Mouse (Mus musculus) c-Kit-negative CD71-positive TER-119-positive erythroid progenitor cells, embryonic 14.5 days (primary cell): ENCODE results near the gene Rsl24d1.
"Not testable (repeated sequence)": the region's sequence is repeated elsewhere in the genome, so short reads cannot be mapped to it uniquely, and the experiment has no call there.

Source experiments
- DNase-seq: peaks from one replicate; pipeline ENCODE4 v3.0.0-alpha.2; 2013; ENCODE audit warnings: low read depth, low spot score

Rsl24d1 gene

GRCm38 (mm10) chr9:73112919-73113906 lies at the start of gene Rsl24d1:
Gene Rsl24d1, plus strand, starts transcription at chr9:73113426.
- peak; percentile 56 for DNase-seq

GRCm38 (mm10) chr9:73063621-73064290 lies 49.5 kb upstream of the Rsl24d1 start:
- DNase-seq: no peak

GRCm38 (mm10) chr9:73067086-73067485 lies 46.1 kb upstream of the Rsl24d1 start:
- DNase-seq: no peak

DNA sequence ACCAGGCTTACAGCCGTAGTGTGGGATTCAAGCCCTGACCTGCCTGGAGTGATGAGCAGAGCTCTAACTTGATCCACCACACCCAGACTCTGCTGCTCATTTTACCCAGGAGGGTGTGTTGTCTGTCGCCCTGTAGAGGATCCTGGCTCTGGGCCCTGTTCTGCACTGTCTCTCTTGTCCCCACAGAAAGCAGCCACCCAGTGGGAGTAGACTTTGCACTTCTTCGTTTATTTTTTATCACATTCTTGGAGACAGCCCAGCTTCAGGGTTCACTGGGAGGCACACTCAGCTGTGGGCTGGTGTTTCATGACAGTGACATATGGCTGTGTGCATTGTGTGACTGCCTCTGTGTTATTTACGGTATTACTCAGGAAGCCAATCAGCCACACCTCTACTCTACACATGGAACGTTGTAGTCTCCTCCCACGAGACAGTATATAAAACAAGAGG lies 45.0 kb upstream of the Rsl24d1 start:
- DNase-seq: no peak

DNA sequence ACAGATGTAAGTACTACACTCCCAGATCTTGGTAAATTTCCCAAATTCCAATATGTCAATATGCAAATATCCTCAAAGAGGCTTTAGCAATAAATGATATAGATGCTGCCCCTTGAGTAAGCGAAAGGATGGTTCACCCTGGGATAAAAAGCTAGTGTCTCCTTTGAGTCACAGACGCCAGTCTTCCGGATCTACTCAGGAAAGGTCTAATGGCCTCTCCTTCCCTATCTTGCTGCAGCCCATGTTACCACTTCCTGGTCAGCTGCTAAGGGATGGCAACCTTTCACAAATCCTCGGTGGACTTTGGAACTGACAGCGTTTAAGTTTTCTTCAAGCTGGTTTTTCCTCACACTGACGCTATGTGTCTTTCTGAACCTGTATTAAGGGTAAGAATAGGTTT lies 44.5 kb upstream of the Rsl24d1 start:
- no peak for DNase-seq

DNA sequence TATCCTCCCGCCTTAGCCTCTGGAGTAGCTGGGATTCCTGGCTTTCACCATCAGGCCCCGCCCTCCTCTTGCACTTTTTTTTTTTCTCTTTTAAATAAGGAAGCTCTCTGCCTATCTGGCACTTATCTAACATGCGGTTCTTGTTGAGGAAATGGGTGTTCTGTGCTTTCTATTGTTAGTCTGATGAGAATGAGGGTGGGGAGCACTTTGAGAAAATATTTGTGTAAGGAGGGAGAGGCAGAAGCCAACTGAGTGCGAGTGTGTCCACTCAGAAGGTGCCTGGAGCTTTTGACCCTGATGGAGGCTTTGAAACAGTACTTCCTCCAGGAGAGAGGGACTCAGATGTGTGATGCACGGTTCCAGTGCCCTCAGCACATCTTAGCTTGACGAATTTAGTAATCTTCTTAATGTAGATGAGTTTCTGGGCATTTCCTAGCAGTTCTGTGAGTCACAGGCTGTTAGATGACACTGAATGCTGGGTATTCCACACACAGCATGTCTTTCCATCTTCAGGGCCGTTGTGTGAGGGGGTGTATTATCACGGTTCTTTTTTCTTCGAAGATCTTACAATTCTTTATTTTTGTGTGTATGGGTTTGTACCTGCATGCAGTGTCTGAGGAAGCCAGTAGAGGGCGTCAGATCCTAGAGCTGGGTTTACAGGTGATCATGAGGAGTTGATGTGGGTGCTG lies 42.1 kb upstream of the Rsl24d1 start:
- no peak for DNase-seq

- DNase-seq: no peak
These were observed 40.8 kb upstream of the Rsl24d1 start for GRCm38 (mm10) chr9:73072426-73072825.

- no peak for DNase-seq
These were observed 40.1 kb upstream of the Rsl24d1 start for GRCm38 (mm10) chr9:73073169-73073568.

GRCm38 (mm10) chr9:73079349-73079748 lies 33.9 kb upstream of the Rsl24d1 start:
- DNase-seq: not testable (repeated sequence)

DNA sequence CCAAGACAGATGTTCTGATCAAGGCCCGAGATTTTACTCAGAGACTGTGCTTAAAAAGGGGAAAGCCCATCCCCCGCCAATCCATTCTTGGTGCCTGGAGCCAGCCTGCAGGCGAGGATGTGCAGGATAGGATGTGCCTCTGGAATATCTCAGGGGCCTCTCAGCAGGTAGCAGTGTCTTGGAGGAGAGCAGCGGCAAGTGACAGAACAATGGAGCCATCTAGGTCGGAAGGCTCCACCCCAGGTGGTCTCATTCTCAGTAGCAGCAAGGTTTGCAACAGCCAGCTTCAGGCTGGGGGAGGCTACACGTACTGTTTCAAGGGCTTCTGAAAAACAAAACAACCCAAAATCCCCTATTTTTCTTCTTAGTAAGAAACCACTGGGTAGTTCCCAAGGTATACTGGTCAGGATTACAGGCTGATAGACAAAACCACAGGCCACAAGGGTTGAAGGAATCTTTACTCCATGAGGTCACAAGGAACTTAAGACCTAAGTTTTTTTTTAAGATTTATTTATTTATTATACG lies 33.4 kb upstream of the Rsl24d1 start:
- DNase-seq: no peak

DNA sequence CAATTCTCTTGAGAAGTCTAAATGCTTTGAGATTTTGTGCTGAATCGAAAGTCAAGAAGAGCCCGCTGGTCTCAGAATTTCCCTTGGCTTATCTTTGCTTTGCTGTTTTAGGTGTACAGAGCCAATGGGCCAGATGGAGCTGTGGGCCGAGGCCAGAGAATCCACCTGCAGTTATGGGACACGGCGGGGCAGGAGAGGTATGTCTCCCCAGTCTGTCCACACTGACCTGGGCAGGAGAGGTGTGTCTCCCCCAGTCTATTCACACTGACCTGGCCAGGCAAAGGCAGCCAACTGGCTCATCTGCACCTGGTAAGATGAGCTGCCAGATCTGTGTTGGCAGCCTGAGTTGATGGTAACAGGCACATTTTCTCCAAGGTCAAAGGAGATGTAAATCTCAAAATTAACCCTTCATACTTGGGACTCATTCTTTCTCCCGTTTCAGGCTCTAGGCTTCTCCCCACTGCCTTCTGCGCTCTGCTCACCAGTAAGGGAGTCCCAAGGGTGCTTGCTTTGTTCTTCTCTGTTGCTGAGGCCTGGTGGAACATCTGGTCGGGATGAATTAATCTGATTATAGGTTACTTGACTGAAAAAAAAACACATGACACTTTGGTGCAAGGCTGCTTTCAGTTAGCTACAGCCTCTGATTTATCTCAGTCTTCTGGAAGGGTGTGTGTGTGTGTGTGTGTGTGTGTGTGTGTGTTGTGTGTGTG lies 30.8 kb upstream of the Rsl24d1 start:
- no peak for DNase-seq

DNA sequence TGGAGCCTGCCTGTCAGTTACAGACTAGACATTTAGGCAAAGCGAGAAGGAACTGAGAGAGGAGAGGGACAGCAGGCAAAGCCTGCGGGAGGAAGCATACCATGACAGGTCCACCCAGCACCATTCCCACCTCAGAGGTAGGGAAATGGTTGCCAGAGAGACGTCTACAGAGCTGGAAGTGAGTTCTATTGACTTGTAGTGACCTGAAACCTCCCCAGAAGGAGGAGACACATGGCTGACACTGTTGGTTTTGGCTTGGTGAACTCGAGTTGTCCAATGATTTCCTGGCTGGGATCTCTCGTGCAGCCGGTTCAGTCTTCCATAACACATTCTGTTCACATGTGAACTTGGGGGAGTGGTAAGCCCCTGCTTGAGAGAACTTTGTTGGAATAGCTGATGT lies 29.3 kb upstream of the Rsl24d1 start:
- no peak for DNase-seq

GRCm38 (mm10) chr9:73085845-73086244 lies 27.4 kb upstream of the Rsl24d1 start:
- no peak for DNase-seq

DNA sequence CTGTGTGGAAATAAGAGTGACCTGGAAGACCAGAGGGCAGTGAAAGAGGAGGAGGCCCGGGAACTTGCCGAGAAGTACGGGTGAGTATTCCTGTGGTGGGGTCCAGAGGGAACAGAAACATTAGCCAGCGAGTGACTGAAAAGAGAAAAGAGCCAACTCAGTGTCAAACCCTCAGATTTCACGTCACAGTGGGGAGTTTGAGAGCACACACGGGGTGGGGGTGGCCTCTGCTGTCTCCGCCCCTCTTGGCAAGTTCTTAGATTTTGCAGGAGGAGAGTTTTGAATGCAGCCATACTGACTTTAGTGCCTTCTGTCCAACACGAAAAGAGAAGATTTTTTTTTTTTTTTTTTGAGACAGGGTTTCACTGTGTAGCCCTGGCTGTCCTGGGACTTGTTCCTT lies 26.1 kb upstream of the Rsl24d1 start:
- DNase-seq: no peak

DNA sequence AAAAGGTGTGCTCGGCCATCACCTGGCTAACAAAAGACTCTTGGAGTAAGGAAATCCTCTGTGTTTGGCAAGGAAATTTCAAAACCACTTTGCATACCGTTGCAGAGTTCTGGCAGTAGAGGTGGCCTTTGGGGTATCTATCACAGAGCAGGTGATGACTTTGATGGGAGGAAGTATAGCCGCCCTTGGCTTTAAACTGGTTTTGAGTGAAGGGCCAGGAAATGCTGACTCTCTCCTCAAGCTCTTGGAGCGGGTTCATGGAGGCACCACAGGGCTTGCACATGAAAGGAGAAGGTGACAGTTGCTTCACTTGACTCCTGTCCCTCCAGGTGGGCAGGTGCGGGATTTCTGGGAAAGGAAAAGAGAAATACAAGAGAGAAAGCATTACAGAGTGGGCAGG lies 25.6 kb upstream of the Rsl24d1 start:
- DNase-seq: no peak

GRCm38 (mm10) chr9:73089222-73089920 lies 23.9 kb upstream of the Rsl24d1 start:
- DNase-seq: no peak

DNA sequence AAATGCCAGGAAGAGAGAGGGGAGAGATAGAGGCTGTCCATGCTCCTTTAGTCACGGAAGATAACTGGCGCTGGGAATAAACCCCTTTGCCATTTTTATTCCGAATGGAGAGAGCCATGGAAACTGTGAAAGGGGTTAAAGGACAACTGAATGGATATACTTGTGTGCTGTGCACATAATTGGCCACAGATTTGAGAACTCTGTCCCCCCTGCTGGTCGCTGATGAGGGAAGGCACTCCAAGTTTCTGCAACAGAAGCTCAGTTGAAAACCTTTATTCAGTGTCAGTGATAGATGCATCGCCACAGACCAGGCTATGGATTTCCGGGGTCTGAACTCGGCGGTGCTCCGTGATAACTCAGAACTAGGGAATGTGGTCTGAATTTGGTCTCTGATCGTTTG lies 23.1 kb upstream of the Rsl24d1 start:
- DNase-seq: no peak

DNA sequence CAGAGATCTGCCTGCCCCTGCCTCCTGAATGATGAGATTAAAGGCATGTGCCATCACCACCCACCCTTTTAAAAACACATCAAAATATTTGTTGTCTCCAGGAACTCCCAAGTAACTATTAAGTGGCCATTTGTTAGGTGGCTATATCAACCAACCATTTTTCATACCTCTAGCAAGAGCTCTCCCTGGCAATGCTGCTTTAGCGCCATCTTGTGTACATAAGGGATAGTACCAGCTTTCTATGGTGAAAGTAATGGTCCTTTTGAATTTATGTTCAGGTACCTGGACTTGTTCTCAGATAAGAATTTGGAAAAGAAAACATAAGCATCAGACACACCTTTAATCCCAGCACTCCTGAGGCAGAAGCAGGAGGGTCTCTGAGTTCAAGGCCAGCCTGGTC lies 21.5 kb upstream of the Rsl24d1 start:
- no peak for DNase-seq

DNA sequence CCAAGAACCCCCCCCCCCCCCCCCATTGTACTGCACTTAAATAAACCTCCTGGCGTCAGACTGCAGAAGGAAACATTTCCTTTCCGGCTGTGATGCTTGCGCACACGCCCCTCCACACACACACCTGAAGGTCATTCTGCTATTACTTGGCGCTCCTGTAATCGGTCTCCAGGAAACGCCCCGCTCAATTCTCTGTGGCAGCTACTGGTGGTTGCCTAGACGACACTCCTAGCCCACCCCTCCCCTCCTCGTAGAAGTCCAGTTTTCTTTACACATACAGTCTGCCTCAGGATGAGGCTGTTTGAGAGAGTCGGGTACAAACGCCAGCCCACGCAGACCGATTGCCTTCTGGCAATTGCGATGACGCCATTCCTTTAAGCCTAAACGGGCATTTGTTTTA lies 18.6 kb upstream of the Rsl24d1 start:
- DNase-seq: no peak

DNA sequence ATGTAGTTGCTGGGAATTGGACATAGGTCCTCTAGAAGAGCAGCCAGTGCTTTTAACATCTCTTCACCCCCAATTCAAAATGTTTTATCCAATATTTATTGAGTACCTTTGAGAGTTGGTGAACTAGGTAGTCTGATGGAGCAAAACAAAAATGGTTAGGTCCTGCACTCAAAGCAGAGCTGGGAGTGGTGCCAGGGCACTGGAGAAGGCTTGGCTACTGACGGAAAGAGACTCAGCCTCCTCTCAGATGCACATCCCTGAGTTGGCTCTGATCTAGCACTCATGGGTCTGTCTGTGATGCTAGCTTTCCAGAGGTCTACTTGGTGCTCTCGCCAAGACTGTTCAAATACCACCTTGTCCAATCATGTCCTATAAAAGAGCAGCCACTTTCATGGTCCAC lies 15.3 kb upstream of the Rsl24d1 start:
- DNase-seq: no peak

DNA sequence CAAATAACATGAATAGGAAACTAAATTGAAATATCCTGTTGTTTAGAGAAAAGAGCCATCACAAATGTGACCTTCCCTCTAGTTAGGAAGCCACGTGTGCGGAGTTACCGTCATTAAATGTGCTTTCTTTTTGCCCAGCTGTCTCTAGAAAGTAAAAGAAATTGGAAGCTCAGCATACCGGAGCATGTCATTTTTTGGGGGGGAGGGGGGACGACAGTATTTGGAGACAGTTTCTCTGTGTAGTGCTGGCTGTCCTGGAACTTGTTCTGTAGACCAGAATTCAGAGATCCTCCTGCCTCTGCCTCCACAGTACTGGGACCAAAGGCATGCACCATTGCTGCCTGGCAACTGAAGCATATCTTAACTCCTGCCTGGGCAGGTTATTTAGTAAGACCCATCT lies 11.7 kb upstream of the Rsl24d1 start, which contains the start of gene Khdc3:
TSS of gene Khdc3 (plus strand) at position 301 of the 400 bp plus-strand sequence.
- no peak for DNase-seq
